Mouse (Mus musculus) CH12.LX (cell line): Measurements from ENCODE around the gene Elovl6.

Experiments used
- CTCF ChIP-seq, 2 experiments: IDR thresholded peaks in 1 of 2; conservative IDR thresholded peaks in 1 of 2; 2 replicates each; pipeline ENCODE4 v1.5.1; 2011 to 2012; ENCODE audit warnings: low read depth in 2 of 2, low read length in 2 of 2, improper control_type of control experiment in 1 of 2, inconsistent platforms in 1 of 2, mild to moderate bottlenecking in 1 of 2, moderate library complexity in 1 of 2
- E2F4 ChIP-seq: IDR thresholded peaks from 2 replicates; pipeline ENCODE4 v1.6.1; 2011; ENCODE audit warnings: low read depth, low read length, improper control_type of control experiment; ENCODE audit not compliant: insufficient replicate concordance

DNA sequence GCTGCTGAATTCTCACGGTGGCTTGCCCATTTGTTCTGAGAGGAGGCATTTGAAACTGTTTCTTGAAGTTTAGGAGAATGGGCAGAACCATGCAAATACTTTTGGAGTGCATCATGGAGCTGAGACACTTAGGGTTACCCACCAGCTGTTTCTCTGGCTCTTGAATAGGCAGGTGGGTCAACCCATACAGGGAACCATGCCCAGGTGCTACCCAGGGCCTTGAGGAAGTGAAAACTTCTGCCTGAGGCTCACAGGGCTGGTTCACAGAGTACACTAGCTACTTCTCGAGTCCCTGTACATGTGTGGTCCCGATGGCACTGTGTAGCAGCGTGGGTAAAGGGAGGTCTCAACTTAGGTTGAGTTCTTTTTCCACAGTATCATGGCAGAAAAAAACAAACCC, 43.4 kb upstream of the Elovl6 start:
- TF ChIP-seq CTCF (conservative IDR thresholded peaks at IDR 0.05 in 1 of 2, IDR thresholded peaks at IDR 0.05 in 1 of 2; ENCODE audit: low read depth in 2 of 2, low read length in 2 of 2) (no peak), E2F4 (no peak)
